14 mouse cellular contexts compared by ENCODE assay signal in the genomic region with DNA sequence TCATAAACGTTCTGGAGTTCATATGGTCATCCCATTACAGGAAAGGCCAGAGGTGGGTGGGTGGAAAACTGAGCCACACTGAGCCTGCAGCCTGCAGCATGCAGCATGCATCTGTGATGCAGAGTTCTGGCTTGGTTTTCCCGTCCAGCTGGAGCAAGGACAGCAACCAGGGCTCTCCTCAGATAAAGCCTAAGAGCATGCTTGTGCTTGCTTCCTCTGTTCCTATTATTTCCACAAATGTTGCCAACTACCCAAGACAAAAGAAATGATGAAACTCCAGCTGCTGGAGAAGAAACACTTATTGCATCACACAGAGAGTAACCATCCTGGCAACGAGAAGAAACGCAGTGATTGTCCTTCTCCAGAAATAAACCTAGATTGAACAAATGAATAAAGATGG.
A peak's percentile ranks its signal among the peaks of the same experiment; 100 is the strongest.
DNase-seq lines count a peak whose midpoint lies in the region; ATAC-seq and TF ChIP-seq lines count a peak whose summit lies in the region.
"Had no signal": no experiment of that assay in that cellular context is flagged by ENCODE, and none has a peak within 500 bp of the region (broad histone marks: within the 10 kb centered on the region; RNA-seq: fewer than 3 reads in every experiment).

No protein-coding gene starts in this region.

- peak overlapping the region; percentile 77; the same call in 1 of the 2 replicates for H3K27ac ChIP-seq in lung, embryonic 14.5 days (ENCODE audit: low read depth)
- peak overlapping the region; percentile 7; the same call in 1 of the 2 replicates for H3K27ac ChIP-seq in embryonic facial prominence, embryonic 10.5 days (replicated peaks)
- H3K27ac ChIP-seq: hindbrain, embryonic 14.5 days had no signal

- no peaks in the 10 kb centered on the region for H3K36me3 ChIP-seq in lung, embryonic 14.5 days (ENCODE audit: insufficient read depth)
- peaks cover 8% of the 10 kb centered on the region; the same call in 1 of the 2 replicates for H3K36me3 ChIP-seq in embryonic facial prominence, embryonic 10.5 days (replicated peaks)
- peaks cover 4% of the 10 kb centered on the region for H3K36me3 ChIP-seq in myocyte (ENCODE audit: control insufficient read depth, insufficient read depth)

- H3K9ac ChIP-seq in lung, embryonic 14.5 days = no peak overlapping the region
- H3K9ac ChIP-seq: hindbrain, embryonic 14.5 days had no signal

- H3K4me1 ChIP-seq in lung, embryonic 14.5 days (ENCODE audit: insufficient read depth) = no peaks in the 10 kb centered on the region
- peaks cover 25% of the 10 kb centered on the region for H3K4me1 ChIP-seq in embryonic facial prominence, embryonic 10.5 days

- WGBS in lung, embryonic 14.5 days = 43% methylated on average over 4 of the region's 4 CpGs
- WGBS in embryonic facial prominence, embryonic 10.5 days = 63% methylated on average over 4 of the region's 4 CpGs

- no peaks in the 10 kb centered on the region for H3K9me3 ChIP-seq in lung, embryonic 14.5 days (ENCODE audit: low read depth, low read length)
- H3K9me3 ChIP-seq in embryonic facial prominence, embryonic 10.5 days = 0 out of 2 replicates have a peak, but pooled peaks cover 4% of the 10 kb centered on the region

- DNase-seq in lung, embryonic 14.5 days = peak; percentile 69
- no peak for DNase-seq in lung, postnatal 14 days
- DNase-seq in embryonic facial prominence, embryonic 10.5 days (ENCODE audit: low spot score) = no peak
- DNase-seq in heart, postnatal 10 days = peak; percentile 23 to 39
- DNase-seq in left cerebral cortex, adult 9 months (ENCODE audit: low spot score in 2 of 2) = no peak
- no peak for DNase-seq in cerebellum, adult 11-12 months
- DNase-seq: cerebellum, adult 9-10 months; kidney, adult 2 months; liver; thymus, adult 2 months had no signal

- H3K4me2 ChIP-seq in lung, embryonic 14.5 days = no peak overlapping the region
- no peak overlapping the region for H3K4me2 ChIP-seq in myocyte (ENCODE audit: low read depth)
- H3K4me2 ChIP-seq: hindbrain, embryonic 14.5 days had no signal

- H3ac ChIP-seq in myocyte (ENCODE audit: control insufficient read depth, insufficient read length) = no peak overlapping the region

- no peak overlapping the region for H3K4me3 ChIP-seq in lung, embryonic 14.5 days (ENCODE audit: low read depth, low read length)
- no peak overlapping the region for H3K4me3 ChIP-seq in embryonic facial prominence, embryonic 10.5 days
- H3K4me3 ChIP-seq in myocyte = no peak overlapping the region

- H3K79me2 ChIP-seq in myocyte (ENCODE audit: control insufficient read depth, insufficient read depth) = no peaks in the 10 kb centered on the region

- no peak for TF ChIP-seq CTCF in lung, embryonic 14.5 days (IDR thresholded peaks at IDR 0.05; ENCODE audit: low read depth)

- H3K27me3 ChIP-seq in lung, embryonic 14.5 days (ENCODE audit: insufficient read depth, low read length) = no peaks in the 10 kb centered on the region
- H3K27me3 ChIP-seq in embryonic facial prominence, embryonic 10.5 days (replicated peaks; ENCODE audit: low read depth, poor library complexity, severe bottlenecking) = no peaks in the 10 kb centered on the region
- no peaks in the 10 kb centered on the region for H3K27me3 ChIP-seq in myocyte (ENCODE audit: control insufficient read depth, insufficient read depth, insufficient read length)
- H3K27me3 ChIP-seq: CH12.LX, Patski had no signal

- TF ChIP-seq POLR2A in myocyte (IDR thresholded peaks at IDR 0.05; ENCODE audit: insufficient read length, low read depth) = no peak

- peak; percentile 64; the same call in 1 of the 2 replicates for ATAC-seq in lung, embryonic 14.5 days (ENCODE audit: insufficient read depth)
- ATAC-seq: Patski had no signal

- intact Hi-C loops in heart, postnatal 10 days (cut with DNase I) = no loop called here

TF ChIP-seq in myocyte, 11 proteins besides CTCF, POLR2A, EP300 and RAD21:
- TF ChIP-seq CEBPB (IDR thresholded peaks at IDR 0.05; ENCODE audit: insufficient read depth, poor library complexity, severe bottlenecking) = peak; percentile 84
- no peak for TF ChIP-seq TCF12 (IDR thresholded peaks at IDR 0.05; ENCODE audit: insufficient read depth, poor library complexity, severe bottlenecking)

Comparison
In these comparisons a context has a peak if more than half of its experiments do, and no peak if none do; other contexts are left out.
1. DNase-seq: peak in lung, embryonic 14.5 days (single experiment) and heart, postnatal 10 days (2 of 2); none in lung, postnatal 14 days (single experiment), embryonic facial prominence, embryonic 10.5 days (single experiment), left cerebral cortex, adult 9 months (0 of 2) and cerebellum, adult 11-12 months (single experiment).